Mouse (Mus musculus) C2C12 (cell line): ENCODE measurements around the gene Atp5f1.

Experiments
- CEBPB ChIP-seq: IDR thresholded peaks from one replicate; pipeline ENCODE4 v1.6.1; 2011; ENCODE audit warnings: low read depth, mild to moderate bottlenecking, control low read depth, moderate library complexity
- CTCF ChIP-seq: IDR thresholded peaks from one replicate; pipeline ENCODE4 v1.5.1; 2011; ENCODE audit not compliant: control insufficient read depth, insufficient read depth, insufficient read length
- MYOG ChIP-seq: IDR thresholded peaks from one replicate; pipeline ENCODE4 v1.6.1; 2011; ENCODE audit not compliant: control insufficient read depth, insufficient read length; ENCODE audit errors: extremely low read depth

GRCm38 (mm10) chr3:105894601-105895592 lies 65.0 kb downstream of the Atp5f1 start:
- TF ChIP-seq CTCF (peak; percentile 61), CEBPB (peak; percentile 74), MYOG (no peak)
